Mouse (Mus musculus): ENCODE data around the gene Sstr2. TPM values are rescaled to one million over a fixed set of nuclear protein-coding genes. Genes with fewer than 3 reads are reported as not detected.
A peak's percentile ranks its signal among the peaks of the same experiment; 100 is the strongest.
"Not testable (repeated sequence)": the region's sequence is repeated elsewhere in the genome, so short reads cannot be mapped to it uniquely, and the experiment has no call there.

Sstr2 gene
- polyA plus RNA-seq, 1 experiment from 2014 or later, result 0.99 TPM

GRCm38 (mm10) chr11:113657221-113657620 lies 38.1 kb downstream of the Sstr2 start:
- 39% methylated on average over 4 of the region's 4 CpGs for WGBS
- Histone ChIP-seq H3K4me3 (ENCODE audit: low read depth, low read length) (no peak overlapping the region), H3K4me1 (replicated peaks; ENCODE audit: control insufficient read depth, insufficient read depth, low read length) (no peaks in the 10 kb centered on the region), H3K9me3 (ENCODE audit: control insufficient read depth) (no peaks in the 10 kb centered on the region), H3K36me3 (ENCODE audit: control insufficient read depth, insufficient read depth) (peaks cover 88% of the 10 kb centered on the region), H3K27me3 (replicated peaks; ENCODE audit: control insufficient read depth, insufficient read depth, low read length) (no peaks in the 10 kb centered on the region), H3K27ac (ENCODE audit: low read depth, low read length) (no peak overlapping the region), H3K9ac (ENCODE audit: low read depth, low read length) (no peak overlapping the region), H3K4me2 (replicated peaks; ENCODE audit: low read depth) (no peak overlapping the region)
- ATAC-seq, result no peak
- TF ChIP-seq CTCF (IDR thresholded peaks at IDR 0.05; ENCODE audit: low read depth), result no peak

- no peak overlapping the region for H3K27ac ChIP-seq (ENCODE audit: low read depth, low read length)
- H3K9ac ChIP-seq (ENCODE audit: low read depth, low read length), result no peak overlapping the region
- no peak overlapping the region for H3K4me2 ChIP-seq (replicated peaks; ENCODE audit: low read depth)
These were observed 39.2 kb downstream of the Sstr2 start for GRCm38 (mm10) chr11:113658319-113658718.

GRCm38 (mm10) chr11:113658763-113659162 lies 39.6 kb downstream of the Sstr2 start:
- peaks cover 88% of the 10 kb centered on the region for H3K36me3 ChIP-seq (ENCODE audit: control insufficient read depth, insufficient read depth)
- H3K27me3 ChIP-seq (replicated peaks; ENCODE audit: control insufficient read depth, insufficient read depth, low read length), result no peaks in the 10 kb centered on the region
- WGBS, result 70% methylated on average over 4 of the region's 4 CpGs
- ATAC-seq, result no peak
- H3K4me1 ChIP-seq (replicated peaks; ENCODE audit: control insufficient read depth, insufficient read depth, low read length), result no peaks in the 10 kb centered on the region
- H3K4me2 ChIP-seq (replicated peaks; ENCODE audit: low read depth), result no peak overlapping the region
- no peaks in the 10 kb centered on the region for H3K9me3 ChIP-seq (ENCODE audit: control insufficient read depth)
- no peak for TF ChIP-seq CTCF (IDR thresholded peaks at IDR 0.05; ENCODE audit: low read depth)
- no peak overlapping the region for H3K9ac ChIP-seq (ENCODE audit: low read depth, low read length)
- H3K4me3 ChIP-seq (ENCODE audit: low read depth, low read length), result no peak overlapping the region
- H3K27ac ChIP-seq (ENCODE audit: low read depth, low read length), result no peak overlapping the region

More at GRCm38 (mm10) chr11:113658319-113658718, 39.2 kb downstream of the Sstr2 start:
- 86% methylated on average over 8 of the region's 8 CpGs for WGBS
- H3K9me3 ChIP-seq (ENCODE audit: control insufficient read depth), result no peaks in the 10 kb centered on the region
- no peaks in the 10 kb centered on the region for H3K27me3 ChIP-seq (replicated peaks; ENCODE audit: control insufficient read depth, insufficient read depth, low read length)
- no peak overlapping the region for H3K4me3 ChIP-seq (ENCODE audit: low read depth, low read length)
- no peaks in the 10 kb centered on the region for H3K4me1 ChIP-seq (replicated peaks; ENCODE audit: control insufficient read depth, insufficient read depth, low read length)
- H3K36me3 ChIP-seq (ENCODE audit: control insufficient read depth, insufficient read depth), result peaks cover 88% of the 10 kb centered on the region
- no peak for TF ChIP-seq CTCF (IDR thresholded peaks at IDR 0.05; ENCODE audit: low read depth)
- no peak for ATAC-seq

- not testable (repeated sequence) for H3K27me3 ChIP-seq (replicated peaks; ENCODE audit: control insufficient read depth, insufficient read depth, low read length); H3K4me3 ChIP-seq (ENCODE audit: low read depth, low read length); ATAC-seq; H3K4me1 ChIP-seq (replicated peaks; ENCODE audit: control insufficient read depth, insufficient read depth, low read length); H3K4me2 ChIP-seq (replicated peaks; ENCODE audit: low read depth); H3K9me3 ChIP-seq (ENCODE audit: control insufficient read depth); H3K27ac ChIP-seq (ENCODE audit: low read depth, low read length); H3K9ac ChIP-seq (ENCODE audit: low read depth, low read length)
- 97% methylated on average over 3 of the region's 3 CpGs for WGBS
- 0 out of 2 replicates have a peak, but pooled peaks have one; percentile 25 for TF ChIP-seq CTCF (IDR thresholded peaks at IDR 0.05; ENCODE audit: low read depth)
- H3K36me3 ChIP-seq (ENCODE audit: control insufficient read depth, insufficient read depth), result peaks cover 76% of the 10 kb centered on the region
These were observed 41.1 kb downstream of the Sstr2 start for GRCm38 (mm10) chr11:113660213-113660612.

GRCm38 (mm10) chr11:113660940-113661339 lies 41.8 kb downstream of the Sstr2 start:
- H3K27me3 ChIP-seq (replicated peaks; ENCODE audit: control insufficient read depth, insufficient read depth, low read length), result no peaks in the 10 kb centered on the region
- no peak for TF ChIP-seq CTCF (IDR thresholded peaks at IDR 0.05; ENCODE audit: low read depth)
- 94% methylated on average over 11 of the region's 11 CpGs for WGBS
- H3K27ac ChIP-seq (ENCODE audit: low read depth, low read length), result no peak overlapping the region
- no peaks in the 10 kb centered on the region for H3K4me1 ChIP-seq (replicated peaks; ENCODE audit: control insufficient read depth, insufficient read depth, low read length)
- H3K9me3 ChIP-seq (ENCODE audit: control insufficient read depth), result no peaks in the 10 kb centered on the region
- peaks cover 69% of the 10 kb centered on the region for H3K36me3 ChIP-seq (ENCODE audit: control insufficient read depth, insufficient read depth)
- no peak overlapping the region for H3K4me2 ChIP-seq (replicated peaks; ENCODE audit: low read depth)
- H3K4me3 ChIP-seq (ENCODE audit: low read depth, low read length), result no peak overlapping the region
- no peak overlapping the region for H3K9ac ChIP-seq (ENCODE audit: low read depth, low read length)
- no peak for ATAC-seq

- no peak for TF ChIP-seq CTCF (IDR thresholded peaks at IDR 0.05; ENCODE audit: low read depth)
- Histone ChIP-seq H3K27ac (ENCODE audit: low read depth, low read length) (no peak overlapping the region), H3K27me3 (replicated peaks; ENCODE audit: control insufficient read depth, insufficient read depth, low read length) (no peaks in the 10 kb centered on the region), H3K4me1 (replicated peaks; ENCODE audit: control insufficient read depth, insufficient read depth, low read length) (no peaks in the 10 kb centered on the region), H3K4me2 (replicated peaks; ENCODE audit: low read depth) (no peak overlapping the region), H3K9ac (ENCODE audit: low read depth, low read length) (no peak overlapping the region), H3K9me3 (ENCODE audit: control insufficient read depth) (no peaks in the 10 kb centered on the region), H3K36me3 (ENCODE audit: control insufficient read depth, insufficient read depth) (peaks cover 59% of the 10 kb centered on the region), H3K4me3 (ENCODE audit: low read depth, low read length) (no peak overlapping the region)
- ATAC-seq, result no peak
- WGBS, result 92% methylated on average over 18 of the region's 18 CpGs
These were observed 42.8 kb downstream of the Sstr2 start for GRCm38 (mm10) chr11:113661835-113662351.
